Mouse (Mus musculus): Measurements from ENCODE around the gene Anks1.

Gene Anks1

DNA sequence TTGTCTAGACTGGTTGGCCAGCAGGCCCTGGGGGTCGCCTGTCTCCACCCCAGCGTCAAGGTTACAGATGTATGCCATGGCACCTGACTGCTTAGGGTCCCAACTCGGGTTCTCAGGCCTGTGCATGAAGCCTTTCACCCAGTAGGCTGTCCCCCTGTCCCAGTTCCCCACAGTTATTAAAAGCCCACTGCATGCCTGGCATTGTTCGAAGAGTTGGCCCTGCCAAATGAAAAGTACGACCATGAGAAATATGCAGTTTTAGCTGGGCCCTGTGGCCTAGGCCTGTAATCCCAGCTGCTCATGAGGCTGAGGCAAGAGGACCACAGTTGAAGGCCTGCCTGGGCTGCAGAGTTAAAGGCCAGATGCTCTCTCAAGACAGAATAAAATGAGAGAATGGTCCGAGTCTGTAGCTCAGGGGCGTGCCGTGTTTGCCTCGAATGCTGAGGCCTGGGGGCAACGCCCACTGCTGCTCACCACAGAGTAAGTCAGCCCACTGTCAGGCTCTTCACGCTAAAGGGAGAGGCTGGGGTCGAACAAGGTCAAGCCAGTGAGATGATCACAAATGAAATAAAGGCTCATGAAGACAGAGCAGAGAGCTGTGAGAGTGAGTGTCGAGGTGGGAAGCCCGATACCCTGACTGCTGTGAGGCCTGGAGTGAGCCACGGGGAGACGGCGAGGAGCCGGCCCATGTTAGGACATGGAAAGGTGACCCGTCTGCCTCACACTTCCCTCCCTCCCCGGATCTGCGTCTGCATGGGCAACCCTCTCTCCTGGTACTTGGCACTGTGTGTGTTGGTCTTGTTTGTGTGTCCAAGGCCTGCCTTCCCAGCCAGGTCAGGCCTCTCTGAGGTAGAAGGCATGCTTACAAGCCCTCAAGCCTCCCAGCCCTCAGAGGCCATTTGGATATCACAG lies 110.9 kb downstream of the Anks1 start:
- DNase-seq (ENCODE audit: extremely low spot score, low spot score) = no peak

DNA sequence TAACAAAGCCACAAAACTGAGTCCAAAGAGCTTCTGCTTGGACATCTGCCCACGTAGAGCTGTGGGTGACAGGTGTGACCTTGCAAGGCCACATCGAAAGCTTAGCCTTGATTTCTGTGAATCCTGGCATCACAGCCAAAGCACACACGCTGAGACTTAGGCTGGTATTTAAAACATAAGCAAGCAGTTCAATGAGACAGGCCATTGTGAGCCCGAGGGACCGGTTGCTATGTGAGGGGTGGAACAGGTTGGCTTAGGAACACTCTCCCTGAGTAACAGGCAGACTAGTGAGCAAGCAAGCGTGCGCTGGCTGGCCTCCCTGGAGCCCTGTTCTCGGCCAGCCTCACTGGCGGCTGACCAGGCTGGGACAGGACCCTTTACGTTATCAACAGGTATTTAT lies 112.8 kb downstream of the Anks1 start:
- DNase-seq (ENCODE audit: extremely low spot score, low spot score) = no peak

DNA sequence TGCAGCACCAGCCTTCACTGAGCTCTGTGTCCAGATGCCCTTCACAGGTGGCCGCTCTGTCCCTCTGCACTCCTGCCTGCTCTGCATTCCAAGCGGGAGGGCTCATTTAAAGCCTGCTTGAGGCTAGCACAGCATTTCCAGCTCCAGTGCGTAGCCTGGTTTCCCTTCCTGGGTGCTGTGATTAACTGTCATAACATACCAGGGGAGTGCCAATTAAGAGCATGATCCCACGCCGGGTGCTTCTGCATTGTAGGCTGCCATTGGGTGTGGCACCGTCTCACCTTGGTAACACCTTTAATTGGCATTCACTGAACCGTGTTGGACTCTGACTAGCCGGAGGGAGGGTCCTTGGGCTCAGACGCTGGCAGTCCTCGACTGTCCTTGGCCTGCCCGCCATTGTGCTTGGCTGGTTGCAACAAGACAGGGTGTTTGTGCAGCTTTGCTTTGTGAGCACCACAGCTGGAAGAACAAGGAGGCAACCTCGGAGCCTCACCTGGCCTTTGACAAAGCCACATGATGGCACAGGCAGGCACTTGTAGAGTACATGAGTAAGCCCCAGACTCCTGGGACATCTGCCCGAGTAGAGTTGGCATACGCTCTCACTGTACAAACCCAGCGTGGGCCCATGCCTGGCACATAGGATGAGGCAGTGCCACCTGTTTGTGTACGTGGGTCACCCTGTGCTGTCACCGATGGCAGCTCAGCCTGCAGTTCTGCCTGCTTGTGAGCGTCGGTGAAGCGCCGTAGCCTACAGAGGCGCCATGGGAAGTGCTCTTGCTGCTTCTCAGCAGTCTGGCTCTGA lies 113.9 kb downstream of the Anks1 start:
- DNase-seq (ENCODE audit: extremely low spot score, low spot score) = no peak

DNA sequence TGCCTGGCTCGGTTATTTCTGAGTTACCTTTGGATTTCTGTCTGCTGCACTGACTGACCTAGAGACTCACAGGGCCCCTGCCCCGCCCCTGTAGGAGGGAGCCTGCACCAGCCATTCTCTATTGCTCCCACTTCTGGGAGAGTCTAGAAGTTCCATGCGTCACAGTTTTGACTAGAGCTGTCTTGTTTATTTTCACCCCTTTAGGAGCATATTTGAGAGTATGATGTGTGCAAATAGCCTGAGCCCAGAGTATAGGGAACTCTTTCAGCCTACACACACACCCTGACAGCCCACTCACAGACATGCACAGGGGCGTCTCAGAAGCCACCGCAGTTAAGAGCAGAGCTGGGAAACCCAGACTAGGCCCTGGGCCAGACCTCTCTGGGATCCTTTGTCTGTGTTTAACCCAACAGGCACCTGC lies 116.4 kb downstream of the Anks1 start:
- DNase-seq (ENCODE audit: extremely low spot score, low spot score) = no peak

DNA sequence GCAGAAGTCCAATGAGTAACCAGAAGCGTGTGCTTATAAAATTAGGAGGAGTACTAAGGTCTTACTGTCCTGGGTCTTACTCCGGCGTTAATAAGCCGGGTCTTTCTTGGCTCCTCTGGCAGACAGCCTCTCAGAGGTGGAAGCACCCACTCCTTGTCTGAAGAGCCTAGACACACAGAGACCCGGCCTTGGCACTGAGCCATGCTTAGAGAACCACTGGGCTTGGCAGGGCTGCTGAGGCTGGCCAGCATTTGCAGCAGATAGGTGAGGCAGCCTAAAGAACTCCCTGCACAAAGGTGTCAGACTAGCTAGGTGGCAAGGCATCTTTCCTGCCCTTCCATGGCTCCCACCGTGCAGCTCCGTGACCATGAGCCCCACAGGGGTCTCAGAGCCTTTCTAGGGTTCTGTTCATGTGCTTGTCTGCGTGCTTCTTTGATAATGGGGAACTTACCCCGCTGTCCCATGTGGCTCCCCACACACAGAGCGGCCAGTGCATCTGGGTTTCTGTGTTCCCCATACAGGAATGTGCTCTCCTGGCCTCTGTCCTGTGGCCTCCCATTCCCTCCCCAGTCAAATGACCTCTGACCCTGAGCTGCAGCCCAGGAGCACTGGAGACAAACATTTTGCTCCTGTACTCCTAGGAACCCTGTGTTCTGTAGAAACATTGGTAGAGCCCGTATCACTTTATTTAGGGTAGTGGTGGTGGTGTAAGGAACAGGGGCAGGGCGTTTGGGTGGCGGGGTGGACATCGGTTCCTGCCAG lies 117.2 kb downstream of the Anks1 start:
- DNase-seq (ENCODE audit: extremely low spot score, low spot score) = no peak

DNA sequence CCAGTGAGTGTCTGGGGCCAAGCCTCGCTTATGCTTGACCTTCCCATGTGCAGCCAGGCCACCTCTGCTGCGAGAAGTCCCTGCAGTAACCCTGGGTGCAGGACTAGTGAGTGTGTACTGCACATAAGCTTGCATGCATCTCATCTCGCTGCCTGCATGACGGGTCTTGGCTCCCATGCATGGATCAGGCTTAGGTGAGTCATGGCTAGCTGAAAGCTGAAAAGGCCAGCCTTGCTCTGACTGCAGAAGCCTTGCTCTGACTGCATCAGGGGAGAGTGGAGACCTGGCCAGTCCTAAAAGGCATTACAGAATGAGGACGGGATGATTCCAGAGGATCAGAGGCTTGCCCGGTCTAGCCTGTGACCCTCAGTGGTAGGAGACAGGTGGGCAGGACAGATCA lies 118.1 kb downstream of the Anks1 start:
- no peak for DNase-seq (ENCODE audit: extremely low spot score, low spot score)

DNA sequence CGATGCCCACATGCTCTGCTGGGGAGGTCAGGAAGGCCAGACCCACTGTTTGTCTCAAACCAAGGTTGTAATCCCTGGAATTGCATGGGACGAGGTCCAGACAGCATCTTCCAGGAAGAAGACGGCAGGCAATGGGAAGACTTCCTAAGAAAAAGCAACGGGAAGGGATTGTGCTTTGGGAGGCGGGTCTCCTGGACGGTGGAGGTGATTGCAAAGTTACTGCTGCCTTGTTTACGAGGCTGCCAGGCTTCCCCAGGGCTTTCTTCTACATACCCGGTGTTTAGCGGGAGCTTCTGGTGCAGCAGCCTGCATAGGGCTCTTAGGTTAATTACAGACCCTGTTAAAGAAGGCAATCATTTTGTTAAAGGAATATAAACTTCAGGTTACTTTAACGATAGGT lies 119.1 kb downstream of the Anks1 start:
- DNase-seq (ENCODE audit: extremely low spot score, low spot score) = no peak

DNA sequence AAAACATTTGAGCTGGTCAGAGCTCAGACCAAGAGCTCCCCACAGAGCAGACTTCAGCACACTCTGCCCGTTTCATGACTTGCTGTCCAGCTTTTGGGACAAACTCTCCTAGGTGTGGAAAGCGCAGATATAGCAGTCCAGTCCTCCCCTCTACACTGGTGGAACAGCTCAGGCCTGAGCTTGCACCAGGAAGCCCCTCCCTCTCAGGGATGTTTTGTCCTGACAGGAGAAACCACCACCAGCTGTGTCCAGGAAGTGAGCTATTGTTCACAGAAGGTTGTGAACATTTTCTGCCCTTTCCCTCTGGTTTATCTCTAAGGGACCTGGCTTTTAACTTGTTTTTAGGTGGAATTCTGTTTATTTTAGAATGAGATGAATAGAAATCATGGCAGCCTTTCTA lies 120.2 kb downstream of the Anks1 start:
- DNase-seq (ENCODE audit: extremely low spot score, low spot score) = no peak

DNA sequence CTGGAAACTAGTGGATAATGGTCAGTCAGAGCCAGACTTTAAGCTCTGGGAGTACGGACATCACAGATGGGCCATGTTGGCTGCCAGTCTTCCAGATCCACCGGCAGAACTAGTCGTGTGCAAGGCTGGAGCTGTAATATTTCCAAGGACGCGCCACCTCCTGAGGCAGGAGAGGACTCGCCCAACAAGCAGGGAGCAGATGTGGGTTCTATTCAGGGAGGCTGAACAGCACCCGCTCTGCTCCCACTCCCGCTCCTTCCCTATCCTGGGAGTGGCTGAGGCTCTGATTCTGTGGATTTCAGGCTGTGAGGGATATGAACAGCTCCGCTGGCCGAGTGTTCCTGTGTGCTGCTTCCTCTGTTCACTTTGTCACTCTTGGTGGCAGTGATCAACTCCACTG lies 121.3 kb downstream of the Anks1 start:
- no peak for DNase-seq (ENCODE audit: extremely low spot score, low spot score)

DNA sequence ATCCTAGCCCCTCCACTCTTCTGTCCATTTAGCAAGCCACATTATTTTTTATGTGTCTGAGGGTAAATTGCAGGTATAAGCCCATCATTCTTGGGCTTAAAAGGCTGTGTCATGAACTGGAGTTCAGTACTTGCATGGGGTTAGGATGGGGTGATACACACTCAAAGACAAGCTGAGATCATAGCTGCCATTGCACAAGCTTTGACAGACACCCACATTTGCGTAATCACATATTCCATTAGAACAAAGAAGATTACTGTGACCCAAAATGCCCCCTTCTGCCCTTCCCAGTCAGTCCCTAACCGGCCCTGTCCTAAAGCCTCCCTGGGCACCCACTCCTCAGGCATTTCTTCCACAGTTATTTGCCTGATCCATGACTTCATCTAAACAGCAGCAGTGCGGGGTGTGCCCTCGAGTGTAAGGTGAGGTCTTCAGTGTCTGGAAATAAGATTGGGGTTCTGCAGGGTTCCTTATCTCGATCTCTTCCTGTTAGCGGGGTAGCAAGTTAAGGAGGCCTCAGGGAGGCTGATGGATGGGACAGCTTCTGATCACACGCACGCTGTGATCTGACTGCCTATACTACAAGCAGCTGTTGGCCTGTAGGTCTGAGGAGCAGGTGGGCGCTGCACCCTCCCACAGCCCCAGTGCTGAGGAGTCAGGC lies 122.3 kb downstream of the Anks1 start:
- DNase-seq (ENCODE audit: extremely low spot score, low spot score) = no peak

DNA sequence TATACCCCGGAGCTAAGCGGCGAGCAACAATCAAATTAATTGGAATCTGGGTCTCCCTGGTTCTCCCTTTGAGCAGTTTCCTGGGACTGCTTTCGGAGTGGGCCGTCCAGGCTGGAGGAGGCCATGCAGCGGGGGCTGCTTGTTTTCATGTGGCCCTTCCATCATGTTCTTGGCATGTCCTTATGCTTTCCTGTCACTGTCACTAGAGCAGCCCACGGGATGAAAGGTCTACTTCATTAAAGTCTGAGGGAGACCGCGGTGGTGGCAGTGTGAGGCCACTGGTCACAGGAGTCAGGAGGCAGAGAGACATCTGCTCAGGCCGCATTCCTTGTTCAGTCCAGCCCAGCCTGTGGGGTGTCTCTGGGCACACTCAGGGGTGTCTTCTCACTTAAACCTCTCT lies 123.1 kb downstream of the Anks1 start:
- DNase-seq (ENCODE audit: extremely low spot score, low spot score) = no peak

DNA sequence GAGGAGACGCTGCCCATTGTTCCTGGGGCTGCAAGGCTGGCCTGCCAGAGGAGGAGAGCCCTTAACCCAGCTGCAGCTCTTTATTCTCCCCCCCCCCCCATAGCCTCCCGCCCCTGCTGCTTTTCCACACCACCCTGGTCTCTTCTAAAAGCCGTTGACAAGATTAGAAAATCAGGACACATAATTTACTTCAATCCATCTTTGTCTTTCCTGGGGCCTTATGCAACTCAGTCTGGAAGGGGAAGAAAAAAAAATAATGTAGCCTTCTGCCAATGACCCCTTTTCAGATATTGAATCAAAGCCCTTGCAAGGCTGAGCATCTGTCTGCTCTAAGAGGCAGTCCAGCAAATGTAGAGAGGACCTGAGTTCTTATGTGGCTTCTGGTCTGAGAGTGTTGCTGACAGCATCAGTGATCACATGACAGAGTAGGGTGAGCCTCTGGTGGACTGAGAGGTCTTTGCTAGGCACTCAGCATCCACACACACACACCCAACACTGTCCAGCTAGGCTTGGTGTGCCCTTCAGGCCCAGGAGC lies 124.0 kb downstream of the Anks1 start:
- no peak for DNase-seq (ENCODE audit: extremely low spot score, low spot score)

DNA sequence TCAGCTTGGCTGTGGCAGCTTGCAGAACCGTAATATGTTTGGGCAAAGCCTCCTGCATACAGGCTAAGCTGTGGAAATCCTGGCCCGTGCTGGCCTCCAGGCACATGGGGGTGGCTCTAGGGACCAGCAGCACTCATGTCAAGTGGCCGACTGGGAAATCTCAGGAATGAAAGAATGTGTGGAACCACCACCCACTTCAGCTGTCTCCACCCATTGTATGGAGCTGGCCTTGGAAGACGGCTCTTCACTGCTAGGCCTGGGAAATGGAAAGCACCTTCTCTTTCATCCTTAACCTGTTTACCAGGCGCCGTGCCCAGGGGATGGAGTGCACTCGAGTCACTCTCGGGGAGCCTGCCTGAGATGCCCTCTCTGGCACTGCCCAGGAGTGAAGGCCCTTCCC lies 125.9 kb downstream of the Anks1 start:
- DNase-seq (ENCODE audit: extremely low spot score, low spot score) = no peak

DNA sequence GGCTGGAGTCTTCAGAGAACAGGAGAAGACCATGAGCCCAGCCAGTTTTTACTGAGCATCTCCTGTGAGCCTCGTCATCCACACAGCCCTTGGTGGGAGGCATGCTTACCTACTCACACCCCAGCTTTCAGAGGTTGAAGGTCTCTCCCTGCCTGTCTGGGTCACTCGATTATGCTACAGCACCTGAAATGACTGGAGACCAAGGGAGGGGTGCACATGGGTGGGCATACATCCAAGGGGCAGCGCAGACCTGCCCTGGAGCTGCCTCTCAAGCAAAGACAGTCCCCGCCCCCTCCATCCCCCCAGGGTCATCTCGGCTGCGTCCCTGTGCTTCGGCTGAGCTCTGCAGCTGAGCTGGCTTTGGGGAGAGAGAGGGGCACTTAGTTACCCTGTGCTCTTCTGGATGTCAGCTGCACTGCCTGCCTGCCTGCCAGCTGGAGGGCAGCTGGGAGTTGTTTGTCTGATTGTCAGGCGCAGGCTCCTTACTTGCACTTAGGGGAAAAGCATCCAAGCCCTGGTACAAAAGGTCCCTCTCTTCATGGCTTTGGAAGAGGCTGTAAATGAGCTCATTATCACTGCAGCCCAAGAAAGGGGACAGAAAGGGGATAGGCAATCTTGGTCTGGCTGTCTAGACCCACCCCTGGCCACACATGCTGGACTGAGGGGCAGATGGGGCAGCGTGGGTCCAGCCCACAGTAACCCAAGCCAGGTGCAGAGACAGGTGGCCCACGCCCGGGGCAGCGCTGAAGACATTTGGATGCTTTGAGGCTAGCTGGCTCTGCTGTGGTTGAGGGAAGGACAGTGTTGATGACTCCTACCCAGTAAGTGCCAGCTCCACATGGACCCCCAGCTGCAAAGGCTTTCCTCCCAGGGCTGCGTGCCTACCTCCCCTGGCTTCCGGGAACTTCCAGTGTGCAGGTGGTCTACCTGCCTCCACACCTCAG lies 128.0 kb downstream of the Anks1 start:
- no peak for DNase-seq (ENCODE audit: extremely low spot score, low spot score)

DNA sequence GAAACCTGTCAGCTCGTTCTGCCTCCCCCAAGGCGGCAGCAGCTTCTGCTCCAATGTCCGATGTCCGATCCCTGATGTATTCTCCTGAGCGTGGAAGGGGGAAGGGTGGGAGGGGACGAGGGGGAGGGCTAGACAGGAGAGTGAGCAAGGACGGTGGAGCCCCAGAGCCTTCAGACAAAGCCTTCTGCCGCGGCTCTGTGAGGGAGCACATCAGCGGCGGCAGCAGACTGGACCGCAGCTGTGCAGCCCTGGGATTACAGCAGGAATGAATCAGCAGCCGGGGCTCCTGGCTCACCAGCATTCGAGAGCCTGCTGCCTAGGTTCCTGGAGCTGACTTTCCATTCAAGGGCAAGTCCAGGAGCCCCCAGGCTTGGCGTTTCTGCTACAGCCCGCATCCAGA lies 131.5 kb downstream of the Anks1 start:
- peak; percentile 40 for DNase-seq (ENCODE audit: extremely low spot score, low spot score)

DNA sequence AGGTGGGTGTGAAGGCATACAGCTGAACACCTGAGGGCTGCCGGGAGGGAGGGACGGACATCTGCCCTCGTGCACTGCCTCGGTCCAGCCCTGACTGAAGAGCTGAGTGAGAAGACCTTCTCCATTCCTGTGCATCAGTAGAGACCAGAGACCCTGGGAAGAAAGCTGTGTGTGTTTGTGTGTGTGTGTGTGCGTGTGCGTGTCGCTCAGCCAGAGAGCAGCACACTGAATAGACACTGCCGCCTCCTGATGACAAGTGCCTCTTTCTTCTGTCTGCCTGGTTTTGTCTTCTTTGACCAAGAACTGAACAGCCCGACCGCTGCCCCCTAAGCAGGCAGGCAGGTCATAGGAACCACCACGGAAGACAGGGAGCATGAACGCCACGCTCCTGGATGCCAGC lies 132.2 kb downstream of the Anks1 start:
- DNase-seq (ENCODE audit: extremely low spot score, low spot score) = no peak

DNA sequence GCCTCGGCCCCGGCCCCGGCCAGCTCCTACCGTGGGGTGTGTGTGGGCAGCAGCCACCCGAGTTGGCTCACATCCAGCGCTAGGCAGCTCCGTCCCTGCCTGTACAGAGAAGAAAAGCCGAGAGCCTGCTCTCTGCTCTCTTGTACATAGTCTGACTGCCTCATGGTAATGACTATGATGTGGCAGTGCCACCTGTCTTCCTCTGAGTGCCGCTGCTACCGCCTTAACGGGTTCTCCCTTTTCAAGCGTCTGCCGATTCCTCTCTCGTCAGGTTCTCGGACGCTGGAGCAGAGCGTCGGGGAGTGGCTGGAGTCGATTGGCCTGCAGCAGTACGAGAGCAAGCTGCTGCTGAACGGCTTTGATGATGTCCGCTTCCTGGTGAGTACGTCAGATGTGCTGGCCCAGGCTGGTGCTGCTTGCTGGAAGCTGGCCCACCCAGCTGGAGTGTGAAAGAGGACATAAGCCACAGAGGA lies 133.2 kb downstream of the Anks1 start:
- no peak for DNase-seq (ENCODE audit: extremely low spot score, low spot score)

DNA sequence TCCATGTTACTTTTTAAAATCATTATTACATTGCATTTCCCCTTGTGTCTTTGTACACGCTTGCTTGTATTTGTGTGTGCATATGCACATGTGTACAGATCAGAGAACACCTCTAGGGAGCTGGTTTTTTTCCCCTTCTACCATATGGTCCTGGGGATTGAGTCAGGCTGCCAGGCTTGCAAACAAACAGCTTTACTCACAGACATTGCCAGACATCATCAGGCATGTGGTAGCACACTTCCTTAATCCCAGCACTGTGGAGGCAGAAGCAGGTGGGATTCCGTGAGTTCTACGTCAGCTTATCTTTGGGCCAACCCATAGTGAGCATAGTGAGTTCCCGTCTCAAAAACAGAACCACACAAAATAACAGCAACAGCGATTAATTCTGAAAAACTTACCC lies 137.9 kb downstream of the Anks1 start:
- no peak for DNase-seq (ENCODE audit: extremely low spot score, low spot score)

DNA sequence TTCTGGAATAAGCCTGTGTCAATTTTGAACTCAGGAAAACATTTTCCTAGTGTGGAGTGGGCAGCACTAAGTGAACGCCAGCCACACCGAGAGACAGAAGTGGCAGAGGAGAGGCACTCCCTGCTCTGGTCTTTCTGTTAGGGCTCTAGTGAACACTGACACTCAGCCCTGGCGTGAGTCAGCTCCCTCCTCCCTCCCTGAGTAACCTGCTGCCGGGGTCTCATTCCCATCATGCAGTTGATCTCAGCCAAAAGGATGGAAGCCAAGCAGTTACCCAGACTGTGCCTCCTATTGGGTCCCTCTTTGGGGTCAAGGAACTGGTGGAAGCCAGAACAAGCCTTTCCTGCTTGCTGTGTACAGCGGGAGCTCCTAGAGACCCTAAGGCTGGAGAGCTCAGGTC lies 138.4 kb downstream of the Anks1 start:
- DNase-seq (ENCODE audit: extremely low spot score, low spot score) = no peak

DNA sequence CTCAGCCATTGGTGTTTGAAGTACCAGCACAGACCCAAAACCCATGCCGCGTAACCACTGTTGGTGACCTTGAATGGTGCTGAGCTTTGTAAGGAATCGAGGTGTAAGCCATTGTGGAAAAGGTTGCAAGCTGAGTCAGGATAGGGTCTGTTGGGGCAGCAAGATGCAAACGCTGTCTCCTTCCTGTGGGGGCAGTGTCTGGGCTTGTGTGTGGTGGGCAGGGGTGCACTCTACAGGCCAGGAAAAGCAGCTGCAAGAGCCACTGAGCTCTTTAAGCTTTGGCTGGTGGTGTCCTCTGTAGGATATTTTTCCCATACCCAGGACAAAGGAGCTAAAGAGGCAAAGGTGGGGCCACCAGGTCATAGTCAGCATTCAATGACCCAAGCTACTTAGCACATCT lies 139.3 kb downstream of the Anks1 start:
- no peak for DNase-seq (ENCODE audit: extremely low spot score, low spot score)
